Mouse (Mus musculus) intestine, embryonic 14.5 days (tissue): Measurements from ENCODE around the gene Gm13271. TPM values are rescaled to one million over a fixed set of nuclear protein-coding genes. Genes with fewer than 3 reads are reported as not detected.
"Not testable (repeated sequence)": the region's sequence is repeated elsewhere in the genome, so short reads cannot be mapped to it uniquely, and the experiment has no call there.

Source experiments
- ATAC-seq: fragments of 200-750 bp; cut with Nextera tagmentation; replicated peaks from 2 replicates; pipeline ENCODE4 v1.8.0; 2017; ENCODE audit warnings: low read depth, moderate number of reproducible peaks, moderate TSS enrichment, moderate library complexity; ENCODE audit not compliant: low FRiP score, low TSS enrichment
- DNase-seq: peaks from one replicate; pipeline ENCODE4 v3.0.0-alpha.2; 2018; ENCODE audit warnings: low spot score
- H3K27ac ChIP-seq: fragments of 300-500 bp; sonication (generic); 2 replicates; pipeline ENCODE4 v1.5.1; 2014; ENCODE audit warnings: low read depth, mild to moderate bottlenecking, control low read depth
- H3K27me3 ChIP-seq: fragments of 300-500 bp; sonication (generic); replicated peaks from 2 replicates; pipeline ENCODE4 v1.6.1; 2014; ENCODE audit warnings: low read length, control low read depth; ENCODE audit not compliant: control insufficient read depth, insufficient read depth
- H3K36me3 ChIP-seq: fragments of 300-500 bp; sonication (generic); 2 replicates; pipeline ENCODE4 v1.6.1; 2014; ENCODE audit warnings: low read length, control low read depth; ENCODE audit not compliant: control insufficient read depth, insufficient read depth
- H3K4me1 ChIP-seq: fragments of 300-500 bp; sonication (generic); replicated peaks from 2 replicates; pipeline ENCODE4 v1.6.1; 2014; ENCODE audit warnings: low read length, control low read depth, mixed read lengths; ENCODE audit not compliant: control insufficient read depth, insufficient read depth
- H3K4me2 ChIP-seq: fragments of 300-500 bp; sonication (generic); 2 replicates; pipeline ENCODE4 v1.6.1; 2014; ENCODE audit warnings: low read length
- H3K4me3 ChIP-seq: fragments of 300-500 bp; sonication (generic); 2 replicates; pipeline ENCODE4 v1.5.1; 2014; ENCODE audit warnings: low read depth, low read length, control low read depth, mixed read lengths
- H3K9ac ChIP-seq: fragments of 300-500 bp; sonication (generic); 2 replicates; pipeline ENCODE4 v1.6.1; 2014; ENCODE audit warnings: mild to moderate bottlenecking, low read length
- H3K9me3 ChIP-seq: fragments of 300-500 bp; sonication (generic); 2 replicates; pipeline ENCODE4 v1.6.1; 2016; ENCODE audit warnings: low read length, control low read depth; ENCODE audit not compliant: control insufficient read depth
- WGBS: fragments of 180-500 bp; shearing (Covaris S2); extraction: QIAGEN DNeasy Blood & Tissue Kit; methylation state at CpG from one replicate; pipeline ENCODE4 v1.1.7; 2014; 5-methylcytosine and 5-hydroxymethylcytosine counted together
- polyA plus RNA-seq: library from polyadenylated mRNA; unstranded; fragments of >200 nt; fragmentation: Nextera tagmentation; extraction: Ambion mirVana; gene quantifications from 2 replicates; pipeline ENCODE4 v1.2.1, GENCODE M21; 2014

The Gm13271 gene
- polyA plus RNA-seq, 1 experiment from 2014 or later = not detected

GRCm38 (mm10) chr4:88756581-88757513 lies 2.2 kb downstream of the Gm13271 start:
- H3K9ac ChIP-seq = peak overlapping the region; percentile 53
- 10% methylated on average over 28 of the region's 31 CpGs for WGBS
- not testable (repeated sequence) for ATAC-seq, H3K27me3 ChIP-seq, H3K36me3 ChIP-seq, H3K9me3 ChIP-seq, H3K4me1 ChIP-seq
- DNase-seq = peak; percentile 79
- H3K4me3 ChIP-seq = peak overlapping the region; percentile 46
- peak overlapping the region; percentile 89 for H3K27ac ChIP-seq
- H3K4me2 ChIP-seq = peak overlapping the region; percentile 59

- H3K9me3 ChIP-seq, H3K36me3 ChIP-seq, H3K27me3 ChIP-seq, H3K4me1 ChIP-seq, H3K9ac ChIP-seq: not testable (repeated sequence)
- Histone ChIP-seq H3K4me2 (peak overlapping the region; percentile 59), H3K4me3 (peak overlapping the region; percentile 46), H3K27ac (peak overlapping the region; percentile 89)
- 0% methylated on average over 17 of the region's 21 CpGs for WGBS
- peak; percentile 100 for ATAC-seq
- DNase-seq = peak; percentile 84
These were observed 3.0 kb downstream of the Gm13271 start for GRCm38 (mm10) chr4:88757628-88758031.

GRCm38 (mm10) chr4:88758751-88759150 lies 4.1 kb downstream of the Gm13271 start:
- WGBS = 77% methylated on average over 9 of the region's 9 CpGs

GRCm38 (mm10) chr4:88759610-88760268 lies 5.1 kb downstream of the Gm13271 start, which contains the start of gene Gm13283:
Gene Gm13283, plus strand, starts transcription at chr4:88760119.
- not testable (repeated sequence) for H3K27me3 ChIP-seq, ATAC-seq, H3K4me1 ChIP-seq, H3K36me3 ChIP-seq, H3K9me3 ChIP-seq, DNase-seq, H3K9ac ChIP-seq
- Histone ChIP-seq H3K27ac (peak within 1 kb of the TSS; percentile 47; the same call in 1 of the 2 replicates), H3K4me3 (peak within 1 kb of the TSS; percentile 23), H3K4me2 (peak within 1 kb of the TSS; percentile 36)
- WGBS = 26% methylated on average over 9 of the region's 14 CpGs

More at GRCm38 (mm10) chr4:88758751-88759150, 4.1 kb downstream of the Gm13271 start:
- not testable (repeated sequence) for H3K4me3 ChIP-seq, ATAC-seq, H3K36me3 ChIP-seq, H3K9me3 ChIP-seq, H3K9ac ChIP-seq, H3K27me3 ChIP-seq, H3K4me1 ChIP-seq, H3K4me2 ChIP-seq, DNase-seq, H3K27ac ChIP-seq

GRCm38 (mm10) chr4:88760431-88760830 lies 5.8 kb downstream of the Gm13271 start:
- H3K36me3 ChIP-seq, H3K4me1 ChIP-seq, H3K9me3 ChIP-seq, DNase-seq, H3K27me3 ChIP-seq, H3K9ac ChIP-seq, ATAC-seq: not testable (repeated sequence)
- 0% methylated on average over 24 of the region's 28 CpGs for WGBS
- peak overlapping the region; percentile 47; the same call in 1 of the 2 replicates for H3K27ac ChIP-seq
- peak overlapping the region; percentile 23 for H3K4me3 ChIP-seq
- H3K4me2 ChIP-seq = peak overlapping the region; percentile 36

GRCm38 (mm10) chr4:88761776-88762175 lies 7.1 kb downstream of the Gm13271 start:
- H3K4me2 ChIP-seq, H3K36me3 ChIP-seq, H3K27me3 ChIP-seq, H3K4me1 ChIP-seq, H3K9ac ChIP-seq, ATAC-seq, DNase-seq, H3K27ac ChIP-seq, H3K4me3 ChIP-seq, H3K9me3 ChIP-seq: not testable (repeated sequence)
- 47% methylated on average over 6 of the region's 8 CpGs for WGBS

- H3K36me3 ChIP-seq, H3K9me3 ChIP-seq, H3K9ac ChIP-seq, H3K4me3 ChIP-seq, ATAC-seq, H3K4me1 ChIP-seq, H3K27me3 ChIP-seq, H3K27ac ChIP-seq, H3K4me2 ChIP-seq, DNase-seq: not testable (repeated sequence)
- 56% methylated on average over 9 of the region's 9 CpGs for WGBS
These were observed 7.7 kb downstream of the Gm13271 start for GRCm38 (mm10) chr4:88762341-88762740.

- not testable (repeated sequence) for ATAC-seq, H3K27ac ChIP-seq
These were observed 8.8 kb downstream of the Gm13271 start for GRCm38 (mm10) chr4:88763384-88764018.

More at GRCm38 (mm10) chr4:88763384-88764018, 8.8 kb downstream of the Gm13271 start:
- DNase-seq = peak; percentile 69
- 3% methylated on average over 28 of the region's 42 CpGs for WGBS
- Histone ChIP-seq H3K4me2 (peak overlapping the region; percentile 42), H3K9ac (0 out of 2 replicates have a peak overlapping the region, but pooled peaks have one; percentile 27), H3K4me3 (peak overlapping the region; percentile 32)
- not testable (repeated sequence) for H3K9me3 ChIP-seq, H3K36me3 ChIP-seq, H3K4me1 ChIP-seq, H3K27me3 ChIP-seq
